Mouse (Mus musculus): ENCODE results near the gene Tmem268. TPM values are rescaled to one million over a fixed set of nuclear protein-coding genes. Genes with fewer than 3 reads are reported as not detected.

Gene Tmem268
- polyA plus RNA-seq (2021) = 9.5 TPM

- H3K27me3 ChIP-seq = no peaks in the 10 kb centered on the region
- in situ Hi-C loops (cut with MboI; ENCODE audit: low pct_unique_long_range_greater_than_20kb) = loop anchor here (5.0 kb wide), 1 partner anchor 46 kb away; no protein-coding TSS in a partner anchor
- POLR2A ChIA-PET = interaction anchor here (0.9 kb wide), 1 partner anchor 63 kb away, joined by 4 read pairs; the partner anchor contains the start of gene Whrn
- DNase-seq (ENCODE audit: low read depth, low spot score) (no peak), ATAC-seq (peak; percentile 49)
- CTCF ChIA-PET = no interaction called here
- no peak for TF ChIP-seq CTCF (IDR thresholded peaks at IDR 0.05)
Measured at GRCm38 (mm10) chr4:63558407-63559081, at the start of gene Tmem268. Gene Tmem268 (plus strand): TSS chr4:63558781.

GRCm38 (mm10) chr4:63512921-63513320, 45.7 kb upstream of the Tmem268 start:
- in situ Hi-C loops (cut with MboI; ENCODE audit: low pct_unique_long_range_greater_than_20kb) = loop anchor here (5.0 to 25.0 kb wide), 3 partner anchors 44 to 974 kb away; partner anchors contain the start of gene Tmem268
- CTCF ChIA-PET = interaction anchor here (2.0 kb wide), 1 partner anchor 15 kb away, joined by 6 read pairs; no protein-coding TSS in a partner anchor
- no peak for ATAC-seq

GRCm38 (mm10) chr4:63514454-63514984, 44.1 kb upstream of the Tmem268 start:
- POLR2A ChIA-PET = no interaction called here

More at GRCm38 (mm10) chr4:63512921-63513320, 45.7 kb upstream of the Tmem268 start:
- TF ChIP-seq CTCF (IDR thresholded peaks at IDR 0.05) = no peak
- POLR2A ChIA-PET = no interaction called here
- no peak for DNase-seq (ENCODE audit: low read depth, low spot score)
- H3K27me3 ChIP-seq = no peaks in the 10 kb centered on the region

GRCm38 (mm10) chr4:63515021-63515420, 43.6 kb upstream of the Tmem268 start:
- CTCF ChIA-PET = interaction anchor here (1.0 to 1.4 kb wide), 2 partner anchors 14 to 222 kb away, joined by 3 read pairs; no protein-coding TSS in a partner anchor
- DNase-seq (ENCODE audit: low read depth, low spot score) (no peak), ATAC-seq (no peak)
- no peaks in the 10 kb centered on the region for H3K27me3 ChIP-seq
- POLR2A ChIA-PET = no interaction called here
- no peak for TF ChIP-seq CTCF (IDR thresholded peaks at IDR 0.05)
- in situ Hi-C loops (cut with MboI; ENCODE audit: low pct_unique_long_range_greater_than_20kb) = loop anchor here (25.0 kb wide), 1 partner anchor 972 kb away; no protein-coding TSS in a partner anchor

More at GRCm38 (mm10) chr4:63514454-63514984, 44.1 kb upstream of the Tmem268 start:
- CTCF ChIA-PET = interaction anchor here (1.0 to 2.0 kb wide), 3 partner anchors 14 to 223 kb away, joined by 3 to 6 read pairs (median 3); no protein-coding TSS in a partner anchor
- no peaks in the 10 kb centered on the region for H3K27me3 ChIP-seq
- in situ Hi-C loops (cut with MboI; ENCODE audit: low pct_unique_long_range_greater_than_20kb) = loop anchor here (5.0 to 25.0 kb wide), 3 partner anchors 43 to 973 kb away; partner anchors contain the start of gene Tmem268
- peak; percentile 91 for ATAC-seq
- DNase-seq (ENCODE audit: low read depth, low spot score) = peak; percentile 94
- TF ChIP-seq CTCF (IDR thresholded peaks at IDR 0.05) = no peak

- H3K27me3 ChIP-seq = no peaks in the 10 kb centered on the region
- ChIA-PET POLR2A (no interaction called here), CTCF (interaction anchor here (1.7 kb wide), 1 partner anchor 17 kb away, joined by 5 read pairs; no protein-coding TSS in a partner anchor)
- DNase-seq (ENCODE audit: low read depth, low spot score) (no peak), ATAC-seq (no peak)
- in situ Hi-C loops (cut with MboI; ENCODE audit: low pct_unique_long_range_greater_than_20kb) = loop anchor here (25.0 kb wide), 1 partner anchor 965 kb away; no protein-coding TSS in a partner anchor
- TF ChIP-seq CTCF (IDR thresholded peaks at IDR 0.05) = no peak
Measured at GRCm38 (mm10) chr4:63521813-63522419, 36.7 kb upstream of the Tmem268 start.

- ATAC-seq = no peak
- no peak for TF ChIP-seq CTCF (IDR thresholded peaks at IDR 0.05)
Measured at GRCm38 (mm10) chr4:63525514-63525913, 33.1 kb upstream of the Tmem268 start.

GRCm38 (mm10) chr4:63528946-63529345, 29.6 kb upstream of the Tmem268 start:
- no peak for DNase-seq (ENCODE audit: low read depth, low spot score)
- ChIA-PET CTCF (interaction anchor here (1.4 kb wide), 1 partner anchor 14 kb away, joined by 3 read pairs; no protein-coding TSS in a partner anchor), POLR2A (no interaction called here)
- in situ Hi-C loops (cut with MboI; ENCODE audit: low pct_unique_long_range_greater_than_20kb) = no loop called here
- no peak for TF ChIP-seq CTCF (IDR thresholded peaks at IDR 0.05)
- no peaks in the 10 kb centered on the region for H3K27me3 ChIP-seq
- no peak for ATAC-seq

More at GRCm38 (mm10) chr4:63525514-63525913, 33.1 kb upstream of the Tmem268 start:
- CTCF ChIA-PET = no interaction called here
- POLR2A ChIA-PET = no interaction called here
- DNase-seq (ENCODE audit: low read depth, low spot score) = no peak
- H3K27me3 ChIP-seq = no peaks in the 10 kb centered on the region
- in situ Hi-C loops (cut with MboI; ENCODE audit: low pct_unique_long_range_greater_than_20kb) = no loop called here

GRCm38 (mm10) chr4:63530409-63530808, 28.2 kb upstream of the Tmem268 start:
- peak; percentile 88 for DNase-seq (ENCODE audit: low read depth, low spot score)
- TF ChIP-seq CTCF (IDR thresholded peaks at IDR 0.05) = no peak
- CTCF ChIA-PET = no interaction called here
- POLR2A ChIA-PET = no interaction called here
- no peaks in the 10 kb centered on the region for H3K27me3 ChIP-seq
- peak; percentile 78 for ATAC-seq
- in situ Hi-C loops (cut with MboI; ENCODE audit: low pct_unique_long_range_greater_than_20kb) = no loop called here

GRCm38 (mm10) chr4:63537602-63538001, 21.0 kb upstream of the Tmem268 start:
- DNase-seq (ENCODE audit: low read depth, low spot score) (no peak), ATAC-seq (no peak)
- TF ChIP-seq CTCF (IDR thresholded peaks at IDR 0.05) = no peak
- POLR2A ChIA-PET = no interaction called here
- in situ Hi-C loops (cut with MboI; ENCODE audit: low pct_unique_long_range_greater_than_20kb) = no loop called here
- no peaks in the 10 kb centered on the region for H3K27me3 ChIP-seq
- CTCF ChIA-PET = no interaction called here

- CTCF ChIA-PET = no interaction called here
- no peaks in the 10 kb centered on the region for H3K27me3 ChIP-seq
- POLR2A ChIA-PET = no interaction called here
- ATAC-seq (no peak), DNase-seq (ENCODE audit: low read depth, low spot score) (no peak)
- in situ Hi-C loops (cut with MboI; ENCODE audit: low pct_unique_long_range_greater_than_20kb) = no loop called here
- TF ChIP-seq CTCF (IDR thresholded peaks at IDR 0.05) = no peak
Measured at GRCm38 (mm10) chr4:63542209-63542608, 16.4 kb upstream of the Tmem268 start.

All from Patski (cell line).